Mouse (Mus musculus): ENCODE results near the gene Aldh5a1. TPM values are rescaled to one million over a fixed set of nuclear protein-coding genes. Genes with fewer than 3 reads are reported as not detected.

Aldh5a1 gene
- polyA plus RNA-seq, 1 experiment from 2014 or later, result 9.0 TPM

- no peak overlapping the region for H3K4me2 ChIP-seq (ENCODE audit: low read length)
- no peaks in the 10 kb centered on the region for H3K9me3 ChIP-seq (ENCODE audit: control insufficient read depth, low read length)
- H3K27ac ChIP-seq (ENCODE audit: low read length), result no peak overlapping the region
- no peak overlapping the region for H3K9ac ChIP-seq (replicated peaks; ENCODE audit: low read depth, low read length)
- no peaks in the 10 kb centered on the region for H3K27me3 ChIP-seq (replicated peaks; ENCODE audit: control insufficient read depth, insufficient read depth, low read length)
- no peak overlapping the region for H3K4me3 ChIP-seq (replicated peaks; ENCODE audit: low read length)
- H3K36me3 ChIP-seq (ENCODE audit: control insufficient read depth, insufficient read depth), result no peaks in the 10 kb centered on the region
- no peak for ATAC-seq
- H3K4me1 ChIP-seq (replicated peaks; ENCODE audit: control insufficient read depth, insufficient read depth, low read length), result no peaks in the 10 kb centered on the region
- 88% methylated on average over 2 of the region's 2 CpGs for WGBS
These were observed 43.6 kb downstream of the Aldh5a1 start for GRCm38 (mm10) chr13:24893880-24894279.

GRCm38 (mm10) chr13:24892516-24892915, 44.9 kb downstream of the Aldh5a1 start:
- 92% methylated on average over 3 of the region's 3 CpGs for WGBS
- Histone ChIP-seq H3K27me3 (replicated peaks; ENCODE audit: control insufficient read depth, insufficient read depth, low read length) (no peaks in the 10 kb centered on the region), H3K4me2 (ENCODE audit: low read length) (no peak overlapping the region), H3K36me3 (ENCODE audit: control insufficient read depth, insufficient read depth) (no peaks in the 10 kb centered on the region), H3K4me3 (replicated peaks; ENCODE audit: low read length) (no peak overlapping the region), H3K27ac (ENCODE audit: low read length) (no peak overlapping the region), H3K9me3 (ENCODE audit: control insufficient read depth, low read length) (no peaks in the 10 kb centered on the region), H3K4me1 (replicated peaks; ENCODE audit: control insufficient read depth, insufficient read depth, low read length) (no peaks in the 10 kb centered on the region), H3K9ac (replicated peaks; ENCODE audit: low read depth, low read length) (no peak overlapping the region)
- no peak for ATAC-seq

GRCm38 (mm10) chr13:24889554-24889953, 47.9 kb downstream of the Aldh5a1 start:
- WGBS, result 79% methylated on average over 1 of the region's 1 CpGs
- H3K27ac ChIP-seq (ENCODE audit: low read length), result no peak overlapping the region
- H3K9me3 ChIP-seq (ENCODE audit: control insufficient read depth, low read length), result no peaks in the 10 kb centered on the region
- ATAC-seq, result no peak
- no peak overlapping the region for H3K4me3 ChIP-seq (replicated peaks; ENCODE audit: low read length)
- H3K36me3 ChIP-seq (ENCODE audit: control insufficient read depth, insufficient read depth), result no peaks in the 10 kb centered on the region
- no peaks in the 10 kb centered on the region for H3K4me1 ChIP-seq (replicated peaks; ENCODE audit: control insufficient read depth, insufficient read depth, low read length)
- H3K27me3 ChIP-seq (replicated peaks; ENCODE audit: control insufficient read depth, insufficient read depth, low read length), result no peaks in the 10 kb centered on the region
- H3K9ac ChIP-seq (replicated peaks; ENCODE audit: low read depth, low read length), result no peak overlapping the region
- no peak overlapping the region for H3K4me2 ChIP-seq (ENCODE audit: low read length)

GRCm38 (mm10) chr13:24882411-24882810, 55.0 kb downstream of the Aldh5a1 start:
- Histone ChIP-seq H3K27ac (ENCODE audit: low read length) (no peak overlapping the region), H3K27me3 (replicated peaks; ENCODE audit: control insufficient read depth, insufficient read depth, low read length) (no peaks in the 10 kb centered on the region), H3K9ac (replicated peaks; ENCODE audit: low read depth, low read length) (no peak overlapping the region), H3K36me3 (ENCODE audit: control insufficient read depth, insufficient read depth) (no peaks in the 10 kb centered on the region), H3K9me3 (ENCODE audit: control insufficient read depth, low read length) (no peaks in the 10 kb centered on the region; the same call in 1 of the 2 replicates), H3K4me1 (replicated peaks; ENCODE audit: control insufficient read depth, insufficient read depth, low read length) (no peaks in the 10 kb centered on the region), H3K4me3 (replicated peaks; ENCODE audit: low read length) (no peak overlapping the region), H3K4me2 (ENCODE audit: low read length) (no peak overlapping the region)
- 93% methylated on average over 6 of the region's 6 CpGs for WGBS
- ATAC-seq, result no peak

- Histone ChIP-seq H3K9me3 (ENCODE audit: control insufficient read depth, low read length) (no peaks in the 10 kb centered on the region; the same call in 1 of the 2 replicates), H3K4me1 (replicated peaks; ENCODE audit: control insufficient read depth, insufficient read depth, low read length) (no peaks in the 10 kb centered on the region), H3K27me3 (replicated peaks; ENCODE audit: control insufficient read depth, insufficient read depth, low read length) (no peaks in the 10 kb centered on the region), H3K4me2 (ENCODE audit: low read length) (no peak overlapping the region), H3K27ac (ENCODE audit: low read length) (no peak overlapping the region), H3K9ac (replicated peaks; ENCODE audit: low read depth, low read length) (no peak overlapping the region), H3K36me3 (ENCODE audit: control insufficient read depth, insufficient read depth) (no peaks in the 10 kb centered on the region), H3K4me3 (replicated peaks; ENCODE audit: low read length) (no peak overlapping the region)
- WGBS, result 92% methylated on average over 5 of the region's 5 CpGs
- no peak for ATAC-seq
These were observed 56.8 kb downstream of the Aldh5a1 start for GRCm38 (mm10) chr13:24880704-24881103.

- no peak for ATAC-seq
- Histone ChIP-seq H3K9me3 (ENCODE audit: control insufficient read depth, low read length) (no peaks in the 10 kb centered on the region; the same call in 1 of the 2 replicates), H3K27me3 (replicated peaks; ENCODE audit: control insufficient read depth, insufficient read depth, low read length) (no peaks in the 10 kb centered on the region), H3K4me1 (replicated peaks; ENCODE audit: control insufficient read depth, insufficient read depth, low read length) (no peaks in the 10 kb centered on the region), H3K27ac (ENCODE audit: low read length) (no peak overlapping the region), H3K36me3 (ENCODE audit: control insufficient read depth, insufficient read depth) (no peaks in the 10 kb centered on the region), H3K4me3 (replicated peaks; ENCODE audit: low read length) (no peak overlapping the region), H3K4me2 (ENCODE audit: low read length) (no peak overlapping the region), H3K9ac (replicated peaks; ENCODE audit: low read depth, low read length) (no peak overlapping the region)
- WGBS, result 85% methylated on average over 6 of the region's 6 CpGs
These were observed 57.3 kb downstream of the Aldh5a1 start for GRCm38 (mm10) chr13:24880208-24880607.

- no peak overlapping the region for H3K9ac ChIP-seq (replicated peaks; ENCODE audit: low read depth, low read length)
- WGBS, result 94% methylated on average over 15 of the region's 15 CpGs
- H3K4me1 ChIP-seq (replicated peaks; ENCODE audit: control insufficient read depth, insufficient read depth, low read length), result no peaks in the 10 kb centered on the region
- no peaks in the 10 kb centered on the region for H3K27me3 ChIP-seq (replicated peaks; ENCODE audit: control insufficient read depth, insufficient read depth, low read length)
- no peak overlapping the region for H3K27ac ChIP-seq (ENCODE audit: low read length)
- H3K4me3 ChIP-seq (replicated peaks; ENCODE audit: low read length), result no peak overlapping the region
- H3K4me2 ChIP-seq (ENCODE audit: low read length), result no peak overlapping the region
- ATAC-seq, result no peak
- no peaks in the 10 kb centered on the region for H3K36me3 ChIP-seq (ENCODE audit: control insufficient read depth, insufficient read depth)
- no peaks in the 10 kb centered on the region; the same call in 1 of the 2 replicates for H3K9me3 ChIP-seq (ENCODE audit: control insufficient read depth, low read length)
These were observed 58.0 kb downstream of the Aldh5a1 start for GRCm38 (mm10) chr13:24879359-24880040.

GRCm38 (mm10) chr13:24868233-24868632, 69.2 kb downstream of the Aldh5a1 start:
- ATAC-seq, result no peak
- no peak overlapping the region for H3K4me2 ChIP-seq (ENCODE audit: low read length)
- no peak overlapping the region for H3K9ac ChIP-seq (replicated peaks; ENCODE audit: low read depth, low read length)
- WGBS, result 93% methylated on average over 7 of the region's 7 CpGs
- H3K4me1 ChIP-seq (replicated peaks; ENCODE audit: control insufficient read depth, insufficient read depth, low read length), result no peaks in the 10 kb centered on the region
- no peaks in the 10 kb centered on the region for H3K9me3 ChIP-seq (ENCODE audit: control insufficient read depth, low read length)
- no peak overlapping the region for H3K4me3 ChIP-seq (replicated peaks; ENCODE audit: low read length)
- no peaks in the 10 kb centered on the region for H3K27me3 ChIP-seq (replicated peaks; ENCODE audit: control insufficient read depth, insufficient read depth, low read length)
- no peaks in the 10 kb centered on the region for H3K36me3 ChIP-seq (ENCODE audit: control insufficient read depth, insufficient read depth)
- no peak overlapping the region for H3K27ac ChIP-seq (ENCODE audit: low read length)

- Histone ChIP-seq H3K27me3 (replicated peaks; ENCODE audit: control insufficient read depth, insufficient read depth, low read length) (no peaks in the 10 kb centered on the region), H3K4me2 (ENCODE audit: low read length) (no peak overlapping the region), H3K4me3 (replicated peaks; ENCODE audit: low read length) (no peak overlapping the region), H3K4me1 (replicated peaks; ENCODE audit: control insufficient read depth, insufficient read depth, low read length) (no peaks in the 10 kb centered on the region), H3K9ac (replicated peaks; ENCODE audit: low read depth, low read length) (no peak overlapping the region), H3K9me3 (ENCODE audit: control insufficient read depth, low read length) (no peaks in the 10 kb centered on the region), H3K27ac (ENCODE audit: low read length) (no peak overlapping the region), H3K36me3 (ENCODE audit: control insufficient read depth, insufficient read depth) (no peaks in the 10 kb centered on the region)
- ATAC-seq, result no peak
- WGBS, result 93% methylated on average over 10 of the region's 10 CpGs
These were observed 69.7 kb downstream of the Aldh5a1 start for GRCm38 (mm10) chr13:24867789-24868188.
